In the genomic region with DNA sequence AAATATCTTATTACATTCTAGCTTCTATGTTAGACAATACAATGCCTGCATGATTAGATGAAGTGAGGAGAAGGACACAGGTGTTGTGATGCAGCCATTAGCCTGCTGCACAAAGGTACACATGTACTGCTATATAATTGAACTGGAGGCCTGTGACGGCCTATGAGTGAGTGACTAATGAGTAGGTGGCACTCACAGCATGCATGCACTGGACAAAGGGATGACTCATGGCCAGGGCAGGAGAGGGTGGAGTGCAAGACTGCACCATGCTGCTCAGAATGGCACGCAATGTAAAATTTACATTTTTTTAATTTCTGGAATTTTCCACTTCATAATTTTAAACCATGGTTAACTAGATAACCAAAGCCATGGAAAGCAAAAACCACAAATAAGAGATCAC, we compare ENCODE assay signal across 36 mouse cellular contexts. TPM values are rescaled to one million over a fixed set of nuclear protein-coding genes. Genes with fewer than 3 reads are reported as not detected.
"Had no signal": no experiment of that assay in that cellular context is flagged by ENCODE, and none has a peak within 500 bp of the region (broad histone marks: within the 10 kb centered on the region; RNA-seq: fewer than 3 reads in every experiment).

No protein-coding gene starts in this region.

- H3K27ac ChIP-seq: gastrocnemius, adult 2 months; heart, adult 2 months; heart, embryonic 13.5 days; heart, embryonic 15.5 days; hindbrain, embryonic 10.5 days; hindbrain, embryonic 12.5 days; hindbrain, embryonic 14.5 days; intestine, embryonic 15.5 days; layer of hippocampus, adult 2 months; left cerebral cortex, adult 2 months; limb, embryonic 13.5 days; limb, embryonic 15.5 days; liver, embryonic 12.5 days; liver, embryonic 14.5 days had no signal

- H3K4me3 ChIP-seq: gastrocnemius, adult 2 months; heart, adult 2 months; heart, embryonic 13.5 days; heart, embryonic 15.5 days; hindbrain, embryonic 10.5 days; hindbrain, embryonic 12.5 days; intestine, embryonic 15.5 days; layer of hippocampus, adult 2 months; left cerebral cortex, adult 2 months; limb, embryonic 13.5 days; limb, embryonic 15.5 days; liver, embryonic 12.5 days had no signal

- H3K4me2 ChIP-seq: heart, embryonic 11.5 days; heart, embryonic 13.5 days; heart, embryonic 15.5 days; hindbrain, embryonic 12.5 days; hindbrain, embryonic 14.5 days; intestine, embryonic 15.5 days; limb, embryonic 13.5 days; limb, embryonic 15.5 days; liver, embryonic 12.5 days had no signal

- DNase-seq: gastrocnemius, adult 2 months; gastrocnemius, postnatal 10 days; gastrocnemius, postnatal 25 days; heart, adult 2 months; heart, postnatal 4 days; kidney, adult 18-20 months; kidney, adult 8-10 months; kidney, postnatal 10 days; kidney, postnatal 25 days; kidney, postnatal 4 days had no signal

- ATAC-seq: hindbrain, embryonic 16.5 days; inflammation-experienced regulatory T-cells, adult 6 months; intestine, embryonic 15.5 days; intestine, postnatal 0 days; liver, embryonic 12.5 days had no signal

- H3K36me3 ChIP-seq: heart, embryonic 15.5 days; intestine, embryonic 15.5 days; liver, embryonic 12.5 days had no signal

- H3K27me3 ChIP-seq: heart, embryonic 13.5 days; heart, embryonic 15.5 days; intestine, embryonic 15.5 days; limb, embryonic 13.5 days; limb, embryonic 15.5 days; liver, embryonic 12.5 days had no signal

- H3K4me1 ChIP-seq: heart, embryonic 13.5 days; heart, embryonic 15.5 days; hindbrain, embryonic 10.5 days; intestine, embryonic 15.5 days; liver, embryonic 12.5 days had no signal

- H3K9ac ChIP-seq: heart, embryonic 13.5 days; heart, embryonic 15.5 days; hindbrain, embryonic 12.5 days; hindbrain, embryonic 14.5 days; intestine, embryonic 15.5 days; limb, embryonic 13.5 days; limb, embryonic 15.5 days; liver, embryonic 12.5 days; liver, embryonic 14.5 days had no signal

- H3K9me3 ChIP-seq: intestine, embryonic 15.5 days; limb, embryonic 15.5 days had no signal

RNA-seq across cellular contexts. Expression of gene Barx1, which starts 48.3 kb away (rescaled TPM):
- total RNA-seq: gastrocnemius, adult 2 months; gastrocnemius, postnatal 10 days; gastrocnemius, postnatal 25 days; gastrocnemius, postnatal 4 days; granulocyte monocyte progenitor cell, adult 5-6 weeks; heart, adult 2 months; heart, postnatal 25 days; heart, postnatal 4 days; layer of hippocampus, adult 2 months; layer of hippocampus, postnatal 10 days; layer of hippocampus, postnatal 25 days; left cerebral cortex, adult 2 months; left cerebral cortex, postnatal 14 days; left cerebral cortex, postnatal 36 days; liver, adult 2 months had no signal
- polyA plus RNA-seq: heart, postnatal 0 days; hindbrain, embryonic 14.5 days; hindbrain, embryonic 16.5 days; inflammation-experienced regulatory T-cells, adult 6 months; kidney, embryonic 14.5 days; liver, adult 2 months had no signal
